Mouse (Mus musculus) kidney, postnatal 0 days (tissue): ENCODE measurements around the gene Spg21. TPM values are rescaled to one million over a fixed set of nuclear protein-coding genes. Genes with fewer than 3 reads are reported as not detected.

Experiments used
- ATAC-seq: fragments of 200-750 bp; cut with Nextera tagmentation; replicated peaks from 2 replicates; pipeline ENCODE4 v1.8.0; 2017; ENCODE audit warnings: low read depth, moderate number of reproducible peaks, moderate TSS enrichment, moderate library complexity; ENCODE audit not compliant: low FRiP score
- DNase-seq: peaks from one replicate; pipeline ENCODE4 v3.0.0-alpha.2; 2016; ENCODE audit warnings: low spot score
- H3K27ac ChIP-seq: fragments of 300-500 bp; sonication (generic); 2 replicates; pipeline ENCODE4 v1.5.1; 2014; ENCODE audit warnings: mild to moderate bottlenecking
- H3K27me3 ChIP-seq: fragments of 300-500 bp; sonication (generic); 2 replicates; pipeline ENCODE4 v1.6.1; 2014; ENCODE audit warnings: low read length, mixed read lengths; ENCODE audit not compliant: insufficient read depth
- H3K36me3 ChIP-seq: fragments of 300-500 bp; sonication (generic); 2 replicates; pipeline ENCODE4 v1.6.1; 2014; ENCODE audit warnings: low read length, mixed read lengths; ENCODE audit not compliant: insufficient read depth
- H3K4me1 ChIP-seq: fragments of 300-500 bp; sonication (generic); replicated peaks from 2 replicates; pipeline ENCODE4 v1.6.1; 2014; ENCODE audit warnings: antibody characterized with exemption, low read length, mixed read lengths; ENCODE audit not compliant: insufficient read depth
- H3K4me2 ChIP-seq: fragments of 300-500 bp; sonication (generic); 2 replicates; pipeline ENCODE4 v1.6.1; 2014; ENCODE audit warnings: mild to moderate bottlenecking, low read length, moderate library complexity, mixed read lengths
- H3K4me3 ChIP-seq: fragments of 300-500 bp; sonication (generic); replicated peaks from 2 replicates; pipeline ENCODE4 v1.5.1; 2014; ENCODE audit warnings: low read depth, low read length
- H3K9ac ChIP-seq: fragments of 300-500 bp; sonication (generic); 2 replicates; pipeline ENCODE4 v1.6.1; 2014; ENCODE audit warnings: low read depth, low read length
- H3K9me3 ChIP-seq: fragments of 300-500 bp; sonication (generic); replicated peaks from 2 replicates; pipeline ENCODE4 v1.6.1; 2016; ENCODE audit warnings: low read length, inconsistent platforms, mixed read lengths
- CTCF ChIP-seq: IDR thresholded peaks from 2 replicates; pipeline ENCODE4 v1.5.1; 2016; ENCODE audit warnings: antibody characterized with exemption, low read depth, mild to moderate bottlenecking, moderate library complexity
- WGBS: fragments of 180-500 bp; shearing (Covaris S2); extraction: QIAGEN DNeasy Blood & Tissue Kit; methylation state at CpG from one replicate; pipeline ENCODE4 v1.1.7; 2014; 5-methylcytosine and 5-hydroxymethylcytosine counted together
- polyA plus RNA-seq: library from polyadenylated mRNA; unstranded; fragments of >200 nt; fragmentation: Nextera tagmentation; extraction: Ambion mirVana; gene quantifications from 2 replicates; pipeline ENCODE4 v1.2.1, GENCODE M21; 2015

The Spg21 gene
- polyA plus RNA-seq, 1 experiment from 2014 or later, result 122 TPM

DNA sequence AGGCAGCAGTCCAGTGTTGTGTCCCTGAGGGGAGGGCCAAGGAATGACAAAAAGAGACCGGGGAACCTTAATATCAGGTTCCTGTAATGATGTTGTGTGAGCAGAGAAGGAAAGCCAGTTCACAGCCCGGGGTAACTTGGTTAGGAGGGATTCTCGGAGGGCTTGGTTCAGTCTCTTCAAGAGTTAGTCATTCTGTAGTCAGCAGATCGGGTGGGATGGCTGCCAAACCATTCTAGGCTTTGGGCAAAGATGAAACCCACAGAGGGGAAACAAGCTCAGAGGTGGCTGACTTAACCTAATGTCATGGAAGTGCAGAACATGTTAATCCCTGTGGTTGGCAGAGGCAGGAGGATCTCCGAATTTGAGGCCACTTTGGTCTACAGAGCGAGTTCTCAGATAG, 3.4 kb downstream of the Spg21 start:
- H3K4me3 ChIP-seq, result no peak overlapping the region
- H3K27me3 ChIP-seq, result no peaks in the 10 kb centered on the region
- TF ChIP-seq CTCF, result no peak
- peaks cover 13% of the 10 kb centered on the region; the same call in 1 of the 2 replicates for H3K4me1 ChIP-seq
- ATAC-seq (no peak), DNase-seq (no peak)
- no peak overlapping the region for H3K9ac ChIP-seq
- no peak overlapping the region for H3K4me2 ChIP-seq
- 92% methylated on average over 6 of the region's 6 CpGs for WGBS
- peaks cover 10% of the 10 kb centered on the region; the same call in 1 of the 2 replicates for H3K36me3 ChIP-seq
- no peaks in the 10 kb centered on the region for H3K9me3 ChIP-seq
- no peak overlapping the region for H3K27ac ChIP-seq

DNA sequence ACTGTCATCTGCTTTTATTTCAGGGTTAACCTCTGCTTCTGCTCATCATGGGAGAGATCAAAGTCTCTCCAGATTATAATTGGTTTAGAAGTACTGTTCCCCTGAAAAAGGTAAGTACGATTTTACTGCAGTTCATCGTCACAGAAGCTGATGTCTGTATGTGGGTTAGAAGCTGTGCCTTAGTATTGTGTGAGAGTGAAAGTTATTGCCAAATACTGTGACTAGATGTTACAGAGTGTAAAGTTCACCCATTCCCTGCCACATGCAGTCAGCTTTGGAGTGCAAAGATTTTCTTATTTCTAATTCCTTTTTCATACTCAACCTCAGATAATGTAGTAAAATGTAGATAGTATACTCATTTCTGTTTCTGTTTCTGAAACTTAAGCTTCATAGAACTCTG, 4.5 kb downstream of the Spg21 start:
- H3K27me3 ChIP-seq, result no peaks in the 10 kb centered on the region
- ATAC-seq, result no peak
- H3K9ac ChIP-seq, result no peak overlapping the region
- 98% methylated on average over 2 of the region's 2 CpGs for WGBS
- H3K36me3 ChIP-seq, result peaks cover 18% of the 10 kb centered on the region; the same call in 1 of the 2 replicates
- no peaks in the 10 kb centered on the region for H3K9me3 ChIP-seq
- H3K4me2 ChIP-seq, result no peak overlapping the region
- no peak for TF ChIP-seq CTCF
- no peak overlapping the region for H3K4me3 ChIP-seq
- DNase-seq, result no peak
- no peak overlapping the region for H3K27ac ChIP-seq
- peaks cover 11% of the 10 kb centered on the region; the same call in 1 of the 2 replicates for H3K4me1 ChIP-seq

DNA sequence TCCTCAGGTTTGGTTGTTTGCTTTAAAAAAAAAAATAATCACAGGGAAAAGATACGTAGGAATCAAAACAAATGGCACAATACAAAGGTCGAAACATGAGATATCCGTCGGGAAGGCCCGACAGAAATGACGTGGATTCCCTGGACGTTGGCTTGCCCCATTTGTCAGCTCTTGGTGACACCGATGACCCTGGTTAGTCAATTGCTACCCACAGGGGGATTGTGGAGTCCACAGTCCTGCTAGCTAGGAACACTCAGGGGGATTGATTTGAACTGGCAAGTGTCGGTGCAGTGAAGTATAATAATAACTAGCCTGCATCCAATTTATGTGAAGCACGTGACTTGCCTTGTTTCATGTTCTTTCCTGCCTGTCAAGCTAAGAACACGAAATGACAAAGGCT, 6.9 kb downstream of the Spg21 start:
- Histone ChIP-seq H3K36me3 (peaks cover 26% of the 10 kb centered on the region; the same call in 1 of the 2 replicates), H3K4me3 (no peak overlapping the region), H3K27me3 (no peaks in the 10 kb centered on the region), H3K4me2 (no peak overlapping the region), H3K4me1 (no peaks in the 10 kb centered on the region), H3K27ac (no peak overlapping the region), H3K9me3 (no peaks in the 10 kb centered on the region), H3K9ac (no peak overlapping the region)
- TF ChIP-seq CTCF, result no peak
- ATAC-seq (no peak), DNase-seq (no peak)
- 34% methylated on average over 11 of the region's 11 CpGs for WGBS

DNA sequence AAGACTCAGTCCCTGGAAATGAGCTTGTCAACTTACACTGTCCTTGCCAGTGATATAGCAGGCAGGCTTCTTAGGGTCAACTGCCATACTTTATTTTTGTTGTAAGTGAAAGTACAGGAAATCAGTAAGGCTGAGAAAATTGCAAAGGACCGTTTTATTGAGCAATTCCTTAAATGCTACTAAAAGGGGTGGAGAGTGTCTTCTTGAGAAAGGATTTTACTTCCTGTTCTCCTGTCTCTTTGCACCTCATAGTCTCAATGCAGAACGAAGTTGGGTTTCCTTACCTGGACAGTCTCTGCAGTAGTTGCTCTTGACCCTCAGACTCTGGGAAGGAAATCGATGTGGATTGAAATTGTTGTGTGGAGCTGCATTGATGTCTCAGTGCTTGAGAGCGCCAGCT, 12.0 kb downstream of the Spg21 start:
- TF ChIP-seq CTCF, result no peak
- no peak overlapping the region for H3K27ac ChIP-seq
- H3K9me3 ChIP-seq, result no peaks in the 10 kb centered on the region
- ATAC-seq (no peak), DNase-seq (no peak)
- 85% methylated on average over 4 of the region's 4 CpGs for WGBS
- H3K9ac ChIP-seq, result no peak overlapping the region
- no peaks in the 10 kb centered on the region for H3K4me1 ChIP-seq
- H3K4me3 ChIP-seq, result no peak overlapping the region
- H3K4me2 ChIP-seq, result no peak overlapping the region
- H3K27me3 ChIP-seq, result no peaks in the 10 kb centered on the region
- peaks cover 60% of the 10 kb centered on the region for H3K36me3 ChIP-seq

DNA sequence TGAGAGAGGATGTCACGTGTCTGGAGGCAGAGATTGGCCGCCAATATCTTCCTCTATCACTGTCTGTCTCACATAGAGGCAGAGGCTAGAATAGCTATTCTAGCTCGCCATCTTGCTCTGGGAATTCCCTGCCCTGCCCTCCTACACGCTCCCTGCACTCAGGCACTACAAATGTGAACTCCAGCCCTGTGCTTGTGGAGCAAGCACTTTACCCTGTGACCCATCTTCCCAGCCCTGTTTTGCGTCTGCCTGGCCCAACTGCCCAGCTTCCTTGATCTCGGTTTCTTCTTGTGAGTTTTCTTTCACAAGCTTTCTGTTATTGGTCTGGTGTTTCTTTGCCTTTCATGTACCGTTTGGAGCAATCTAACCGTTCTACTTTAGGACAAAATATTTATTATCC, 18.4 kb downstream of the Spg21 start:
- Histone ChIP-seq H3K9me3 (no peaks in the 10 kb centered on the region), H3K27me3 (no peaks in the 10 kb centered on the region), H3K4me3 (no peak overlapping the region), H3K27ac (no peak overlapping the region), H3K4me2 (no peak overlapping the region), H3K4me1 (no peaks in the 10 kb centered on the region), H3K36me3 (peaks cover 73% of the 10 kb centered on the region), H3K9ac (no peak overlapping the region)
- ATAC-seq, result no peak
- DNase-seq, result no peak
- WGBS, result 83% methylated on average over 8 of the region's 8 CpGs
- no peak for TF ChIP-seq CTCF

DNA sequence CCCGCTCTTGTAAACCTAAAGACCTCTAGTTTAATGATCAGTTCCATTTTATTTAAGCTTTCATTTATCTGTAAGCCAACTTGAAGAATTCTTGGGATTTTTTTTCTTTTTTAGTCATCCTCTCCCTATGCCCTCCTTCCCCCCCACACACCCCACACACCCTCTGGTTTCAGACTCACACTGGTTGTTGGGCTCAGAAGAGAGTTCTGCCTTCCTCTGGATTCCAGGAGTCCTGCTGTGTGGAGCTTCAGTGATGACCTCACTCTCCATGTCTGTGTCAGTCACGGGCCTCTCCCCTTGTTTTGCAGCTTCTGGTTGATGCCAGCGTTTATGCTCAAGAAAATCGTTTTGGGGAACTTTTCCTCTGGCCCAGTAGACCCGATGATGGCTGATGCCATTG, 19.3 kb downstream of the Spg21 start:
- no peaks in the 10 kb centered on the region for H3K4me1 ChIP-seq
- H3K9me3 ChIP-seq, result no peaks in the 10 kb centered on the region
- 84% methylated on average over 5 of the region's 5 CpGs for WGBS
- DNase-seq (no peak), ATAC-seq (no peak)
- no peak overlapping the region for H3K4me2 ChIP-seq
- no peak for TF ChIP-seq CTCF
- no peak overlapping the region for H3K4me3 ChIP-seq
- H3K27ac ChIP-seq, result no peak overlapping the region
- no peaks in the 10 kb centered on the region for H3K27me3 ChIP-seq
- peaks cover 73% of the 10 kb centered on the region for H3K36me3 ChIP-seq
- no peak overlapping the region for H3K9ac ChIP-seq

DNA sequence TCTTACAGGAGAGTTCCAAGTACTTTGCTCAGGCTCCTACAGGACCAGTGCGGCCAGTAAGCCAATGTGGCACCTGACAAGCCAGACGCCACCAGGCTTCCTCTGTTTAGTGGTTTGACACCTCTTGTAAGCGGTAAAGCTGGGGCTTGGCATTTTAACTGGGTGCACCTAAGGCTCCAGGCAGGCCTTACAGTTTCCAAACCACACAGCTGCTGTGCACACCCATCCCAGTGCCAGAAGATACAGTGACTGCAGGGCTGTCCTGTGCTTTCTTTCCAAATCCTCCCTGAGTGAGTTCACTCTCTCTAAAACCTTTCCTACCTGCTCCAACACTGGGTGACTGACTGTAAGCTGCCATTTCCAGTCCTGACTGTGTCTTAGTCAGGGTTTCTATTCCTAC, 30.7 kb downstream of the Spg21 start:
- 68% methylated on average over 3 of the region's 3 CpGs for WGBS

More for the DNA sequence above, 30.7 kb downstream of the Spg21 start:
- H3K36me3 ChIP-seq, result peaks cover 13% of the 10 kb centered on the region; the same call in 1 of the 2 replicates
- H3K4me1 ChIP-seq, result no peaks in the 10 kb centered on the region
- no peak for TF ChIP-seq CTCF
- no peaks in the 10 kb centered on the region for H3K27me3 ChIP-seq
- DNase-seq, result no peak
- H3K9me3 ChIP-seq, result no peaks in the 10 kb centered on the region
- H3K9ac ChIP-seq, result no peak overlapping the region
- ATAC-seq, result no peak
- H3K4me3 ChIP-seq, result no peak overlapping the region
- no peak overlapping the region for H3K4me2 ChIP-seq
- no peak overlapping the region for H3K27ac ChIP-seq
